Mouse (Mus musculus): ENCODE measurements around the gene Nckap5l. TPM values are rescaled to one million over a fixed set of nuclear protein-coding genes. Genes with fewer than 3 reads are reported as not detected.
"Not testable (repeated sequence)": the region's sequence is repeated elsewhere in the genome, so short reads cannot be mapped to it uniquely, and the experiment has no call there.

The Nckap5l gene
- total and polyA plus RNA-seq, 2 experiments from 2014 or later: 5.0 to 35.0 TPM

DNA sequence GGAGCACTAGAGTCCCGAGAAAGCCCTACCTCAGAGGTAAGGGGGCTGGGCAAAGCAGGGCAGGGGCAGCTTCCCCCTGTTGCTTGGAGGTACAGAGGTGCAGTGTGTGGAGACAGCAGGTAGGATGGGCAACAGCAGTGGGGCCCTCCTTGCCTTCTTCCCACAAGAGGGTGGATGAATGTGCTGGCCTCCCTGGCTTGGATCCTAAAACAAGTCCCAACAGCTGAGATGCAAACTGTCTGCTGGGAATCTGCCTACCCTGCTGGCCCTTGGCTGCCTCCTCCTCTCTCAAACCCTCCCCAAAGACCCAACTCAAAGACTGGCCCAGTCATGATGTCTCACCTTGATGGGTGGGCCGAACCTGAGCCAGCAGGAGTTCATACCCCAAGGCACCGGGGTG lies 2.1 kb downstream of the Nckap5l start:
- no peak for TF ChIP-seq EP300 (IDR thresholded peaks at IDR 0.05; ENCODE audit: low read depth)
- TF ChIP-seq CTCF (IDR thresholded peaks at IDR 0.05; ENCODE audit: low read depth): no peak
- DNase-seq (ENCODE audit: low spot score) (no peak), ATAC-seq (ENCODE audit: insufficient read depth, low read depth) (no peak)
- no peak overlapping the region for H3K9ac ChIP-seq (replicated peaks; ENCODE audit: low read depth, low read length)
- peaks cover 19% of the 10 kb centered on the region for H3K4me1 ChIP-seq (ENCODE audit: control insufficient read depth, insufficient read depth)
- 0 out of 2 replicates have a peak overlapping the region, but pooled peaks have one; percentile 79 for H3K27ac ChIP-seq (ENCODE audit: low read depth)
- no peak overlapping the region for H3K4me3 ChIP-seq (ENCODE audit: low read depth, low read length)
- no peaks in the 10 kb centered on the region for H3K27me3 ChIP-seq (ENCODE audit: control insufficient read depth, insufficient read depth, low read length)
- no peak overlapping the region for H3K4me2 ChIP-seq (ENCODE audit: low read depth, low read length)
- H3K9me3 ChIP-seq (replicated peaks; ENCODE audit: control insufficient read depth, low read length): no peaks in the 10 kb centered on the region
- WGBS: 82% methylated on average over 3 of the region's 3 CpGs
- H3K36me3 ChIP-seq (replicated peaks; ENCODE audit: control insufficient read depth, insufficient read depth, low read length): no peaks in the 10 kb centered on the region; the same call in 1 of the 2 replicates

GRCm38 (mm10) chr15:99454585-99455279 lies 2.8 kb downstream of the Nckap5l start:
- Histone ChIP-seq H3K4me1 (ENCODE audit: control insufficient read depth, insufficient read depth) (peaks cover 26% of the 10 kb centered on the region), H3K9ac (replicated peaks; ENCODE audit: low read depth, low read length) (no peak overlapping the region), H3K27me3 (ENCODE audit: control insufficient read depth, insufficient read depth, low read length) (no peaks in the 10 kb centered on the region), H3K27ac (ENCODE audit: low read depth) (no peak overlapping the region), H3K4me2 (ENCODE audit: low read depth, low read length) (no peak overlapping the region), H3K36me3 (replicated peaks; ENCODE audit: control insufficient read depth, insufficient read depth, low read length) (no peaks in the 10 kb centered on the region; the same call in 1 of the 2 replicates), H3K4me3 (ENCODE audit: low read depth, low read length) (no peak overlapping the region), H3K9me3 (replicated peaks; ENCODE audit: control insufficient read depth, low read length) (no peaks in the 10 kb centered on the region)
- TF ChIP-seq EP300 (IDR thresholded peaks at IDR 0.05; ENCODE audit: low read depth): no peak
- no peak for TF ChIP-seq CTCF (IDR thresholded peaks at IDR 0.05; ENCODE audit: low read depth)
- DNase-seq (ENCODE audit: low spot score) (no peak), ATAC-seq (ENCODE audit: insufficient read depth, low read depth) (no peak)
- WGBS: 79% methylated on average over 7 of the region's 7 CpGs

GRCm38 (mm10) chr15:99453153-99453900 lies 4.2 kb downstream of the Nckap5l start:
- no peak overlapping the region for H3K9ac ChIP-seq (replicated peaks; ENCODE audit: low read depth, low read length)
- H3K4me2 ChIP-seq (ENCODE audit: low read depth, low read length): no peak overlapping the region
- H3K27me3 ChIP-seq (ENCODE audit: control insufficient read depth, insufficient read depth, low read length): no peaks in the 10 kb centered on the region
- no peaks in the 10 kb centered on the region for H3K9me3 ChIP-seq (replicated peaks; ENCODE audit: control insufficient read depth, low read length)
- H3K4me3 ChIP-seq (ENCODE audit: low read depth, low read length): no peak overlapping the region
- ATAC-seq (ENCODE audit: insufficient read depth, low read depth) (no peak), DNase-seq (ENCODE audit: low spot score) (no peak)
- H3K4me1 ChIP-seq (ENCODE audit: control insufficient read depth, insufficient read depth): peaks cover 37% of the 10 kb centered on the region
- H3K36me3 ChIP-seq (replicated peaks; ENCODE audit: control insufficient read depth, insufficient read depth, low read length): no peaks in the 10 kb centered on the region; the same call in 1 of the 2 replicates
- no peak overlapping the region for H3K27ac ChIP-seq (ENCODE audit: low read depth)
- 64% methylated on average over 11 of the region's 11 CpGs for WGBS
- no peak for TF ChIP-seq CTCF (IDR thresholded peaks at IDR 0.05; ENCODE audit: low read depth)
- TF ChIP-seq EP300 (IDR thresholded peaks at IDR 0.05; ENCODE audit: low read depth): no peak

GRCm38 (mm10) chr15:99449751-99450280 lies 7.7 kb downstream of the Nckap5l start:
- H3K9ac ChIP-seq (replicated peaks; ENCODE audit: low read depth, low read length): no peak overlapping the region
- no peaks in the 10 kb centered on the region for H3K27me3 ChIP-seq (ENCODE audit: control insufficient read depth, insufficient read depth, low read length)
- DNase-seq (ENCODE audit: low spot score): no peak
- TF ChIP-seq CTCF (IDR thresholded peaks at IDR 0.05; ENCODE audit: low read depth) (no peak), EP300 (IDR thresholded peaks at IDR 0.05; ENCODE audit: low read depth) (no peak)
- H3K4me2 ChIP-seq (ENCODE audit: low read depth, low read length): peak overlapping the region; percentile 1
- 17% methylated on average over 8 of the region's 8 CpGs for WGBS
- H3K36me3 ChIP-seq (replicated peaks; ENCODE audit: control insufficient read depth, insufficient read depth, low read length): peaks cover 3% of the 10 kb centered on the region; the same call in 1 of the 2 replicates
- peak overlapping the region; percentile 73 for H3K27ac ChIP-seq (ENCODE audit: low read depth)
- H3K4me1 ChIP-seq (ENCODE audit: control insufficient read depth, insufficient read depth): peaks cover 35% of the 10 kb centered on the region
- H3K9me3 ChIP-seq (replicated peaks; ENCODE audit: control insufficient read depth, low read length): no peaks in the 10 kb centered on the region
- no peak overlapping the region for H3K4me3 ChIP-seq (ENCODE audit: low read depth, low read length)
- ATAC-seq (ENCODE audit: insufficient read depth, low read depth): peak; percentile 25

DNA sequence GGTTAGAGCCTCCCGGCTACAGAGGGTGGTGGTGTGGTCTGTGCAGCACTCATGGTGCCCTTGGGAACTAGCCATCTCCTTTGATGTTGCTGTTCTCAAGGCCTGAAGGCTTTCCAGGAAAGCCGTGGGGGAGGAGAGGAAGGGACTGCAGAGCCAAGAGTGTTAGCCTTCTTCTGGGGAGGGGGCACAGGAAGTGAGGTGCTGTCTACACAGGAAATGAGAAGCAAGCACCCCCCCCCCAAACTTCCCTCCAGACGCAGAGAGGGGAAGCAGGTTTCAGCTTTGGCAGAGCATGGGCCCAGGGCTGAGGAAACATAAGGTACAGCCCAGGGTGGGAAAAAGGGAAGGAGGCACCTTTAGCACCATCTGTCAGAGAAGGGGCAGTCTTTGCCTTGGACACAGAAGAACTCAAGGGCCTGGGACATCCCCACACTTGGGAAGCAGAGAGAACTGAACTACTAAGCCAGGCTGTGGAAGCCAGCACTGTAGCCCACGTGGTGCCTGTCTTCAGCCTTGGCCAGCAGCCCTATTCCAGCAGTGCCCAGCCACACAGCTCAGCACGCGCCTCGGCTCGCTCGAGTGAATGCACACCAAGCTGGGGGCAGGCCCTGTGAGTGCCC lies 8.3 kb downstream of the Nckap5l start:
- peak overlapping the region; percentile 73 for H3K27ac ChIP-seq (ENCODE audit: low read depth)
- WGBS: 7% methylated on average over 9 of the region's 9 CpGs
- H3K4me1 ChIP-seq (ENCODE audit: control insufficient read depth, insufficient read depth): peaks cover 35% of the 10 kb centered on the region
- no peak for TF ChIP-seq CTCF (IDR thresholded peaks at IDR 0.05; ENCODE audit: low read depth)
- TF ChIP-seq EP300 (IDR thresholded peaks at IDR 0.05; ENCODE audit: low read depth): peak; percentile 90
- no peaks in the 10 kb centered on the region for H3K27me3 ChIP-seq (ENCODE audit: control insufficient read depth, insufficient read depth, low read length)
- H3K9me3 ChIP-seq (replicated peaks; ENCODE audit: control insufficient read depth, low read length): no peaks in the 10 kb centered on the region
- no peak overlapping the region for H3K4me3 ChIP-seq (ENCODE audit: low read depth, low read length)
- peak; percentile 85 for ATAC-seq (ENCODE audit: insufficient read depth, low read depth)
- peak overlapping the region; percentile 1 for H3K4me2 ChIP-seq (ENCODE audit: low read depth, low read length)
- H3K9ac ChIP-seq (replicated peaks; ENCODE audit: low read depth, low read length): no peak overlapping the region
- peaks cover 3% of the 10 kb centered on the region; the same call in 1 of the 2 replicates for H3K36me3 ChIP-seq (replicated peaks; ENCODE audit: control insufficient read depth, insufficient read depth, low read length)
- DNase-seq (ENCODE audit: low spot score): peak; percentile 64

DNA sequence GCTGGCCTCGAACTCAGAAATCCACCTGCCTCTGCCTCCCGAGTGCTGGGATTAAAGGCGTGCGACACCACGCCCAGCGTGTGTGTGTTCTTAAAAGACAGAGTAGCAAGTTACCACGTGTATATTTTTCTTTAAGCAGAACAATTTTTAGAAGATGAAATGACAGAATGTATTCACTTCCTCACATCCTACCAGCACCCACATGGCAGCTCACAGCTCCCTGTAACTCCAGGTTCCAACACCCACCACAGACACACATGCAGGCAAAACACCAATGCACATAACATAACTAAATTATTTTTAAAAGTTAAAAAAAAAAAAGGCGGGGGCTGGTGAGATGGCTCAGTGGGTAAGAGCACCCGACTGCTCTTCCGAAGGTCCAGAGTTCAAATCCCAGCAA lies 11.4 kb downstream of the Nckap5l start:
- ATAC-seq (ENCODE audit: insufficient read depth, low read depth); H3K36me3 ChIP-seq (replicated peaks; ENCODE audit: control insufficient read depth, insufficient read depth, low read length); H3K27ac ChIP-seq (ENCODE audit: low read depth); H3K4me3 ChIP-seq (ENCODE audit: low read depth, low read length); H3K4me2 ChIP-seq (ENCODE audit: low read depth, low read length); H3K9ac ChIP-seq (replicated peaks; ENCODE audit: low read depth, low read length); H3K9me3 ChIP-seq (replicated peaks; ENCODE audit: control insufficient read depth, low read length); H3K27me3 ChIP-seq (ENCODE audit: control insufficient read depth, insufficient read depth, low read length); DNase-seq (ENCODE audit: low spot score): not testable (repeated sequence)
- peaks cover 35% of the 10 kb centered on the region for H3K4me1 ChIP-seq (ENCODE audit: control insufficient read depth, insufficient read depth)
- WGBS: 90% methylated on average over 10 of the region's 10 CpGs
